In the genomic region with DNA sequence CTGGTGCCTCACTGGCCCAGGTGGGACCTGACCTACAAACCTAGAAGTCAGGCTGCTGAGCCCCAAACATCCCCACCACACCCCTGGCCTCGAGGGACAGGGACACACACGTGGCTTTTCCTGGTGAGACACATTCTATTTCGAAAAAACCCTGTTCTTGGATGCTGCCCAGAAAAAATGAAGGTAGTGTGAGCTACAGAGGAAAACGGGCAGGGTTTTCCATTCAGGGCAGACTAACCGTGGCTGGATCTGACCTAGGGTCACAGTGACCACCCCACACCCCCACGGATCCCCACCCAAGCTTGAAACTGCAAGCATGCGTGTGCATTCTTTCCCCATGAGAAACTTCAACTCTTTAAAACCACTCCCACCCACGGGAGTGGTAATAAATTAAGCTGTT, we compare ENCODE assay signal across 15 mouse cellular contexts.
A peak's percentile ranks its signal among the peaks of the same experiment; 100 is the strongest.
DNase-seq lines count a peak whose midpoint lies in the region; ATAC-seq lines count a peak whose summit lies in the region.
"Had no signal": no experiment of that assay in that cellular context is flagged by ENCODE, and none has a peak within 500 bp of the region (broad histone marks: within the 10 kb centered on the region; RNA-seq: fewer than 3 reads in every experiment).

No protein-coding gene starts in this region.

- H3K4me3 ChIP-seq in hindbrain, embryonic 10.5 days: no peak overlapping the region
- no peak overlapping the region for H3K4me3 ChIP-seq in hindbrain, embryonic 12.5 days
- H3K4me3 ChIP-seq in neural tube, embryonic 12.5 days: no peak overlapping the region
- H3K4me3 ChIP-seq in neural tube, embryonic 15.5 days (replicated peaks): no peak overlapping the region
- no peak overlapping the region for H3K4me3 ChIP-seq in limb, embryonic 15.5 days
- H3K4me3 ChIP-seq: embryonic facial prominence, embryonic 15.5 days; forebrain, embryonic 15.5 days had no signal

- no peak overlapping the region for H3K4me2 ChIP-seq in hindbrain, embryonic 12.5 days (replicated peaks)
- no peak overlapping the region for H3K4me2 ChIP-seq in neural tube, embryonic 12.5 days (replicated peaks)
- no peak overlapping the region for H3K4me2 ChIP-seq in neural tube, embryonic 15.5 days
- H3K4me2 ChIP-seq in limb, embryonic 15.5 days: no peak overlapping the region
- H3K4me2 ChIP-seq: embryonic facial prominence, embryonic 15.5 days; forebrain, embryonic 15.5 days had no signal

- H3K27ac ChIP-seq in hindbrain, embryonic 10.5 days: peak overlapping the region; percentile 54; the same call in 1 of the 2 replicates
- no peak overlapping the region for H3K27ac ChIP-seq in hindbrain, embryonic 12.5 days
- H3K27ac ChIP-seq in neural tube, embryonic 12.5 days: no peak overlapping the region
- no peak overlapping the region for H3K27ac ChIP-seq in neural tube, embryonic 15.5 days (replicated peaks)
- H3K27ac ChIP-seq in limb, embryonic 15.5 days: peak overlapping the region; percentile 28; the same call in 1 of the 2 replicates
- H3K27ac ChIP-seq: embryonic facial prominence, embryonic 15.5 days; forebrain, embryonic 15.5 days had no signal

- H3K27me3 ChIP-seq in hindbrain, embryonic 10.5 days (ENCODE audit: insufficient read depth, poor library complexity, severe bottlenecking): no peaks in the 10 kb centered on the region
- no peaks in the 10 kb centered on the region for H3K27me3 ChIP-seq in hindbrain, embryonic 12.5 days
- no peaks in the 10 kb centered on the region for H3K27me3 ChIP-seq in neural tube, embryonic 12.5 days (replicated peaks)
- no peaks in the 10 kb centered on the region for H3K27me3 ChIP-seq in neural tube, embryonic 15.5 days (replicated peaks)
- H3K27me3 ChIP-seq in limb, embryonic 15.5 days: no peaks in the 10 kb centered on the region
- H3K27me3 ChIP-seq: embryonic facial prominence, embryonic 15.5 days; forebrain, embryonic 15.5 days had no signal

- 0 out of 2 replicates have a peak, but pooled peaks cover 3% of the 10 kb centered on the region for H3K9me3 ChIP-seq in hindbrain, embryonic 10.5 days
- no peaks in the 10 kb centered on the region for H3K9me3 ChIP-seq in hindbrain, embryonic 12.5 days (replicated peaks)
- no peaks in the 10 kb centered on the region for H3K9me3 ChIP-seq in neural tube, embryonic 12.5 days
- no peaks in the 10 kb centered on the region for H3K9me3 ChIP-seq in neural tube, embryonic 15.5 days (replicated peaks)
- no peaks in the 10 kb centered on the region for H3K9me3 ChIP-seq in limb, embryonic 15.5 days
- H3K9me3 ChIP-seq: embryonic facial prominence, embryonic 15.5 days; forebrain, embryonic 15.5 days had no signal

- H3K9ac ChIP-seq in hindbrain, embryonic 12.5 days: no peak overlapping the region
- H3K9ac ChIP-seq in neural tube, embryonic 12.5 days: peak overlapping the region; percentile 21; the same call in 1 of the 2 replicates
- H3K9ac ChIP-seq in neural tube, embryonic 15.5 days (replicated peaks): no peak overlapping the region
- no peak overlapping the region for H3K9ac ChIP-seq in limb, embryonic 15.5 days
- H3K9ac ChIP-seq: embryonic facial prominence, embryonic 15.5 days; forebrain, embryonic 15.5 days had no signal

- ATAC-seq in hindbrain, embryonic 12.5 days (ENCODE audit: low FRiP score): no peak
- no peak for ATAC-seq in neural tube, embryonic 12.5 days (ENCODE audit: low FRiP score, low read depth)
- ATAC-seq in neural tube, embryonic 15.5 days (ENCODE audit: low FRiP score): no peak
- ATAC-seq in limb, embryonic 15.5 days (ENCODE audit: insufficient number of reproducible peaks, low FRiP score, low TSS enrichment, low read depth): no peak
- ATAC-seq: forebrain, embryonic 15.5 days; intestine, postnatal 0 days had no signal

- peaks cover 34% of the 10 kb centered on the region for H3K4me1 ChIP-seq in hindbrain, embryonic 10.5 days (replicated peaks)
- peaks cover 8% of the 10 kb centered on the region; the same call in 1 of the 2 replicates for H3K4me1 ChIP-seq in hindbrain, embryonic 12.5 days
- 0 out of 2 replicates have a peak, but pooled peaks cover 9% of the 10 kb centered on the region for H3K4me1 ChIP-seq in neural tube, embryonic 12.5 days
- no peaks in the 10 kb centered on the region for H3K4me1 ChIP-seq in neural tube, embryonic 15.5 days
- peaks cover 10% of the 10 kb centered on the region for H3K4me1 ChIP-seq in limb, embryonic 15.5 days
- H3K4me1 ChIP-seq: forebrain, embryonic 15.5 days had no signal

- WGBS in hindbrain, embryonic 10.5 days: 34% methylated on average over 8 of the region's 8 CpGs
- 37% methylated on average over 8 of the region's 8 CpGs for whole genome bisulfite sequencing in hindbrain, embryonic 12.5 days
- 44% methylated on average over 8 of the region's 8 CpGs for WGBS in neural tube, embryonic 12.5 days
- 40% methylated on average over 8 of the region's 8 CpGs for WGBS in neural tube, embryonic 15.5 days
- WGBS in limb, embryonic 15.5 days: 17% methylated on average over 8 of the region's 8 CpGs

- peak; percentile 69 for DNase-seq in adrenal gland, adult 2 months
- DNase-seq in adrenal gland, postnatal 4 days (ENCODE audit: low spot score in 2 of 2): no peak
- DNase-seq in hindbrain, embryonic 10.5 days (ENCODE audit: low spot score): no peak
- DNase-seq in embryo, embryonic 10 days (ENCODE audit: low spot score): no peak
- DNase-seq: gastrocnemius, postnatal 14 days; heart, postnatal 14 days; lung, postnatal 10 days; spleen, adult 18-20 months had no signal

- no peaks in the 10 kb centered on the region for H3K36me3 ChIP-seq in hindbrain, embryonic 10.5 days
- no peaks in the 10 kb centered on the region for H3K36me3 ChIP-seq in hindbrain, embryonic 12.5 days
- H3K36me3 ChIP-seq in neural tube, embryonic 12.5 days: no peaks in the 10 kb centered on the region
- no peaks in the 10 kb centered on the region for H3K36me3 ChIP-seq in neural tube, embryonic 15.5 days
- no peaks in the 10 kb centered on the region for H3K36me3 ChIP-seq in limb, embryonic 15.5 days
- H3K36me3 ChIP-seq: embryonic facial prominence, embryonic 15.5 days; forebrain, embryonic 15.5 days had no signal

Comparison
In these comparisons a context has a peak if more than half of its experiments do, and no peak if none do; other contexts are left out.
1. H3K27ac ChIP-seq: peak in hindbrain, embryonic 10.5 days (single experiment) and limb, embryonic 15.5 days (single experiment); none in hindbrain, embryonic 12.5 days (single experiment), neural tube, embryonic 12.5 days (single experiment) and neural tube, embryonic 15.5 days (single experiment).